Mouse (Mus musculus): ENCODE data around the gene Slc39a11. TPM values are rescaled to one million over a fixed set of nuclear protein-coding genes. Genes with fewer than 3 reads are reported as not detected.

Gene Slc39a11
- total RNA-seq, 1 experiment from 2014 or later = 13.7 TPM

DNA sequence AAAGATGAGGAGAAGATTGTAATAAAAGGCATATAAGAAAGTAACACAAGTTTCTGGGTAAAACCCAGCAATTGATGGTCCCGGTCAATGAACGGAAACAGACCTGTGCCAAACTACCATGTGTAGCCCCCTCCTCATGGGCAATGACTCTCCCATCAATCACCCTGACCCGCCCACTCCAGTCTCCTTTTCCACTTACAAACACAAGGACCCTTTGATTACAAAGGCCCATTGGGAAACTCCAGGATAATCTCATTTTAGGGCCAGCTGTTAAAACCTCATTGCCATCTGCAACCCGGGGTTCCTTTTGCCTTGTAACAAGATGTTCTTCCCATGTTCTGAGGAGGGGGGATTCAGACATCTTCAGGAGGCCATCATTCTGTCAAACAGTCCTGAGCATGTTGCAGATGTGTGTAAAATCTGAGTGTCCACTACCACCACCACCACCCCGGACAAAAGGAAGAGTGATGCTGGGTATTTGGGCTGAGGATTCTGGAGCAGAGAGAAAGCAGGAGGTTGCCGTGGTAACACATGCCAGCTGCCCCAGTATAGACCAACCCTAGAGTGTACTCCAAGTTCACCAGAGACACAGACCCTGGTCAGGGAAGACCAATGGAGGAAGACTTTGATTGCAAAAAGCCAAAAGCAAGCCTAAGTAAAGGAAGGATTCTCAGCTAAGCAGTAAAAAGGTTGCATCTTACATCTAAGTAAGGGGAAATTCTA is 419.3 kb downstream of the Slc39a11 start:
- no peak for DNase-seq

DNA sequence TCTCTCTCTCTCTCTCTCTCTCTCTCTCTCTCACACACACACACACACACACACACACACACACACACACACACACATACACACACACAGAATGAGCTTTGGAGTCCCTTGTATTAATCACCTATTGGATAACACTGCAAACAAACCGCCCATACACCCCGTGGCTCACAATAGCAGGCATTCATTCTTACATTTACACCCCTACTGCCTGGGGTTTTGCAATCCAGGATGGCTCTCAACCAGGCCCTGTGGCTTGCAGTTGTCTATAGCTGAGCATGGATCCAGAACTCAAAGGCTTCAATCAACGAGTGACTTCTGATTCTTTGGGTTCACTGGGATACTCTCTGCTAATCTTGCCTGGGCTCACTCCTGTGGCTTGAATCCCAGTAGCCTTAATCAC is 424.1 kb downstream of the Slc39a11 start:
- DNase-seq = no peak

DNA sequence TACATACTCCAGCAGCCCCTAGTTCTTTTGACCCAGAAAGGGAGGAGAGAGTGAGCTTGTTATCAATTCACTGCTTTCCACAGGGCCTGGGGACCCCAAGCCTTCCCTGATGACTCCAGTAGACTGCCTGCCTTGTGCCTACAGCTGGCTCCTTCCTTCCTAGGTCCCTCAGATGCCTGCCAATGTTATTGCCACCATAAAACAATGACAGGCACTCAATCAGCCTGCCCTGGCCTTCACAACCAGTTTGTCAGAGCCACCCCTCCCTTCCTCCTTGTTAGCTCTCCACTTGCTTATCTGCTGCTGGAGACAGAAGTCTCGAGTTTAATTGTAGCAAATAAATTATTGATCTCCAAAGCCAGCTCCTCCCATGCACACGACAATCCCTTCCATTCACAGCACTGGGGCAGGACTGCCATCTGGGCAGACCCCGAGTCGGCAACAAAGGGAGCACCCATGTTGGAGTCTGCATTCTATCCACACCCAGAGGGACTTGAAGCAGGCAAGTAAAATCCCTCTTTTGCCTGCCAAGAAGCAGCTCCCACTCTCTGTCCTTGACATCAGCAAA is 426.0 kb downstream of the Slc39a11 start:
- DNase-seq = peak; percentile 70

DNA sequence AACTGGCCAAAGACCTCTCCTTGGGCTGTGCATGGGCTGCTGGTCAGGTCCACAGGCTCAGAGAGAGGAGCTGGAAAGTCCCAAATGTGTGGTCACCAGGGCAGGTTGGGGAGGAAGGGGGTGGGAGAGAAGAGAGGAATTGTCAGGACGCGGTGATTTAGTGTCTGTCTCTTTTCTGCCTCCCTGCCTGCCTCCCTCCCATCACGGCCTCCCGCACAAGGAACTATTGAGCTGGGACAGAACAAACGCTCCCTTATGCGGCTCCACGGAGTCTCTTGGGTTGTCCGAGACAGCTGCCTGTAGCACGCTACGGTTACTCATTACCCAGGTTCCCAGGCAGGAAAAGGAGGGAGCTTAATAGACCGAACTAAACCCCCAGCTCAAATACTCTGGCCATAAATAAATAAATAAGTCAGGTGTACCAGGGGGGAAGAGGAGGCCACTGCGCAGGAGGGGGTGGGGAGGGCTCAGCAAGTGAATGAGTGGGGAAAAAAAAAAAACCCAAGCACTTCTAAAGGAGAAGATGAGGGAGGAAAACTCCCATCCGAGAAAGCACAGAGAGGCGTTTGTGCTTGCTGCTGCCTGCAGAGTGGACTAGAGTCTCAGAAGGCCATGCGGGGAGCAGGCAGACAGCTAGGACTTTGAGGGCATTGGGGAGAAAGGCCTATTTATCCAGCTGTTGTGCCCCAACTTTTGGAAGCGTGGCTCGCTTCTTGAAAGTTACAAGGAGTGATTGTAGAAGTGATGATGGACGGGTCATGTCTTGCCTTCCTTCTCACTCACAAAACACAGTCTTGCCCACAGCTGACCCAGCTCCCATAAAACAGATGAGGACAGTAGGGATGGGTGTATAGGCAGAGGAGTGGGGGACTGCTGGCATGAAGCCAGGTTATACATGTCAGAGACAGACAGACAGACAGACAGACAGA is 428.3 kb downstream of the Slc39a11 start:
- DNase-seq = no peak

DNA sequence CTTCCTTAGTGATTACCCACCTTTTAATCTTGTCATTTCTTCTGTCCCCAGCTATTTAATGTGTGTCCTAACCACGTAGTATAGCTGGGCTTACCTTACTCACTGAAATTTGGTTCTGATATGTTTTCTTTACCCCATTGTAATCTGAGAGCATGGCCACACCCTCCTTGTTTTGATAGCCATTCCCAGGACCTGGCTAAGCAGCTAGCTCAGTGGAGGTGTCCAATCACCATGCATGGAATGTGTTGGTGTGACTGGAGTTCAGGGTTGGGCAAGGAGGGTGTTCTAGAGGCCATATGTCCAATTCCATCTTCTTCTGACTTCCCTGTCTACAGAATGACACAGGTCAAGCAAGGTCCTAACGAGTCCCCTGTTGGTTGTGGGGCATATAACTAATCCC is 429.2 kb downstream of the Slc39a11 start:
- DNase-seq = no peak

DNA sequence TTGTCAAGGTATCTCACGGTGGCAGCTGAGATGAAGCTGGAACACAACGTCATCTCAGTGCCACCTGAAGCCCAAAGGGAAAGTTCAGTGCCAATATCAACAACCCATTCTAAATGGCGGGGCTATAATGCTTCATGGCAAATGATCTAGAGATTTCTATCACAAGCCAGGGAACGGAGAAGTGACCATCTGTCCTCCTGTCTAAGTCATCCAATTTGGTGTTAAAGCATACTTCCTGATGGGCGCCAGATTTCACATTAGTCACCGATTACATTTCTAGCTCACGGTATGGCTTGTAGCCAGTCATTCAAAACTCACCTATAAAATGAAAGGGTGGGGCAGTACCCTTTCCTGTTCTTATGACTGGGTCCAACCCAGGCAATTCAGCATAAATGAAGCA is 435.1 kb downstream of the Slc39a11 start:
- no peak for DNase-seq

DNA sequence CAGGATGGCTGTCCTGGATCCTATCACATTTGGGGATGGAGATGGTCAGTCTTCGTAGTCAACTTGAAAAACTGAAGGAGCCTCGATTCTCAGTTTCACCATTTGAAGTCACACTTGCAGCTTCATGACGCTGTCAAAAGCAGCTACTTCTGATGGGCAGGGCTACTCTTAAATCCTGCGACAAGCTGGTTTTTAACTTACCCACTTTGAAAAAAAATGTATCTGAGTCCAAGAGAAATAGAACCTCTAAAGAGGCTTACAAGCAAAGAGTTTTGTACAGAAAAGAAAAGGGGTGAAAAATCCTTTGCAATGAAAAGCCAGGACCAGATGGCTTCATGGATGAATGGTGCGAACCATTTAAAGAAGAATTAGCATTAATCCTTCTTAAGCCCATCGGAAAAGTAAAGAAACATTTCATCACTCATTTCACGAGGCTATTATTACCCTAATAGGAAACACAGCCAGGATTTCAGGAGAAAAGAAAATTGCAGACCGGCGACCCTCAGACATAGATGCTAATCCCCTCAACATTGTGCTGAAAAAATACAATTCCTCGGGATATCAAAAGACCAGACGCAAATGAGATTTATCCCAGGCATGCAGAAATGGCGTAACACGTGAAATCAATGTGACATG is 437.4 kb downstream of the Slc39a11 start:
- no peak for DNase-seq

DNA sequence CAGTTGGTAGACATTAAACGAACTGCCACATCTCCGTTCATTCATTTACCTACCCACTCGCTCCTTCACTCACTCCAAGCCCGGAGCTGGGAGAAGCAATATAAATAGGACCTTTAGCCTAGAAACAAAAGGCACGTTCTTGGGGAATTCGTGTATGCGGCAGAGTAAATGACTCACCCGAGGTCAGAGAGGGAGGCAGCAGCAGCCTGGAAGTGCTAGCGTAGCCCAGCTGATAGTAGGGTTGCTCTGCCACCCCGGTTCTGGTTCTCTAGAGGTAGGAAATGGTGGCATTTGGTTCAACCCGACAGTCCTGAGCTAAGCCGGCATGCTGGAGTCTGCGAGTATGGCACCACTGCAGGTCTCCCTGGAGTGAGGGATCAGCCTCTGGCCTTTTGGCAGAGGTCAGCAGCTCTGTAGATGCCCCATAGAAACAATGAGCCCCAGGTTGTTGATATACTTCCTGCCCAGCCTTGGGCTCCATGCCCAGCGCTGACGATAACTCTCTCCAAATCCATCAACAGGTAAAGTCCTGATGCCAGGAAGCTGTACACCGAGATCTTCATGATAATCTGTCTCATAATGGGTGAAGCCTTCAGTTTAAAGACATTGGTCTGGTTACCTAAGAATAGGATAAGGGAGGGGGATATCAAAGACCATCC is 440.5 kb downstream of the Slc39a11 start:
- DNase-seq = peak; percentile 34

DNA sequence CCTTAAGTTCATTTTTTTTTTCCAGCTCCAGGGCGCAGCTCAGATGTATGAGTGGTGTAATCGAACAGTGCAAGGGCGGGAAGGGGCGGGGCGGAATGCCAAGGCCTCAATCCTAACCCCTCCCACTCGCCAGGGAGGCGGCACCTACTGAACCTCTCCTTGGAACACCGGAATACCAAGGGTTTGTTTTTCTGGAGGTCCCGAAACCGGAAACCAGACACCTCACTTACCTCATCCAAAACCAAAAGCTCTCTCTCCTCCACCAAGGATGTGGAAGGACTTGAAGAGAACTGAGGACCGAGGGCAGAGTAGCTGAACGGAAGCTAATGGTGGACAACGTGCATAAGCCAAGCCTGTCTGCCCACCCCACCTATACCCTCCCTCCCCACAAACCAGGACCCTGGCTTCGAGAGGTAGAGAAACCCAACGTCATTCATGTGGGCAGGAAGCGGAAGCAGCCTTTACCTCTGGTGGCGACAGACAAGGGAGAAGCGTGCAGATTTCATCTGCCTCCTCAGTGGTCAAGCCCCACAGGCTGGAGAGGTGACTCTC is 441.3 kb downstream of the Slc39a11 start:
- DNase-seq = no peak

DNA sequence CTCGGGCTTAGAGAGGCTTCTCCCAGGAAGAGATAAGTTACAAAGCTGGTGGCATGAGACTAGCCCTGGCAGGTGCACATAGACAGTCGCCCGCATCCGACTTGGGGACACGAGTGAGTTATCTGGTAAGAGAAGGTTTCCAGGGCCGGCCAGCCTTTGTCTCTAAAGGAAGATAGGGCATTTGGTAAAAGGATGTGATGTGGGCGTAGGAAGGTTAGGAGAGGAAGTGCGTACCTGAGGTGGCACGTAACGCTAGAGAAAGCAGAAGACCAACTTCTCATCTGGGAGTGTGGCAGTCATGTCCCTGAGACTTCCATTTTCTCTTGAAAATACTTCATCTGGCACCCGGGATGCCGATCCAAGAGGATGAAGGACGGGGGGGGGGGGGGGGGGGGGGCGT is 441.9 kb downstream of the Slc39a11 start:
- no peak for DNase-seq

DNA sequence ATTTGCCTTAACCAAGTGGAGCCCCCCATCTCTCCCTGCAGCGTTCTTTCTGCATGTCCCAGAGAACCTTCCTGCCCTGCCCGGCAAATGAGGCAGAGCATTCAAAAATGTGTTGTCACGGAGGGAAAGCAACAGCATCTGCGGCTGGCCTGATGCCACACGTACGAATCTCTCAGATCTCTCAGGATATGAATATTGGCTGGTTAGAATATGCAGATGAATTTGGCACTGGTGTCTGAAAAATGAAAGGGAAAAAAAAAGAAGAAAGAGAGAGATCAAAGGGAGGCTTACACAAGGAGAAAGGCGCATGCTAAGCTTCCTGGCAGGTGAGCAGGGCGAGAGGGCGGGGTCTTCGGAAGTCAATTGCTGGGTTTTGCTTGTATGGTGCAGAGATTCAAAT is 443.8 kb downstream of the Slc39a11 start:
- DNase-seq = no peak

DNA sequence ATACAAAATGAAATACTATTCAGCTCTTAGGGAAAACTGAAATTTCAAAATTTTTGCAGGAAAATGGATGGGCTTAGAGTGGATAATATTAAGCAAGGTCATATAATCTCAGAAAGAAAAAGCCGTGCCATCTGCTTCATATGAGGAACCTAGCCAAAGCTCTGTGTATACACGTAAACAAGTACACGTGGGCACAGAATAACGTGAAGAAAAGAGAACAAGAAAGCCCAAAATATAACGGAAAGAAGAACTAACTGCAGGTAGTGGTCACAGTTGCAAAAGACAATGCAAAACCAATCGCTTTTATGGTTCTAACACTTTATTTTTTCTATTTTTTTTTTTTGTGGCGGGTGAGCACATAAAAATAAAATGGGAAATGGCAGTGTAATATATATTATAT is 446.9 kb downstream of the Slc39a11 start:
- no peak for DNase-seq

DNA sequence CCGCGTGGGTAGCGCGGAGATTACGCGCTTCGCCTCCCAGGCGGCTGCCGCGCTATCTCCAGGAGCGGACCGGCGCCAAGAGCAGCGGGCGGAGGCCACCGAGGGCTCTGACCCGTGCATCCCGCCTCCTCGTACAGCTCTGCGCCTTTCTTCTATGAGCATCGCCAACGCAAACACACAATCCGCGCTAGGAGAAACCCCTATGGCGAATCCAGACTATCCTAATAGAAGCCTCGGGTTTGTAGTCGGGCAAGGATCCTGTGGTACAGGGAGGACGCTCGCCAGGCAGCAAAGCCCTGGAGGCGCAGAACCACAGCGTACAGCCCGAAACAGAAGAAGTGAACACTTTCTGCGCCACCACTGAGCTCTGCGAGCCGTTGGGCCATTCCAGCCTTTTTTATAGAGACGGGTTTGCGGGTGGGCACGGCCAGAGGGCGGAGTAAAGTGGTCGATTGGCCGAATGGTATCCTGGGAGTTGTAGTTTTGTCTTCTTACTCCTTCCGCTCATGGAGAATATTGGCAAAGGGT is 448.3 kb downstream of the Slc39a11 start:
- DNase-seq = peak; percentile 73

DNA sequence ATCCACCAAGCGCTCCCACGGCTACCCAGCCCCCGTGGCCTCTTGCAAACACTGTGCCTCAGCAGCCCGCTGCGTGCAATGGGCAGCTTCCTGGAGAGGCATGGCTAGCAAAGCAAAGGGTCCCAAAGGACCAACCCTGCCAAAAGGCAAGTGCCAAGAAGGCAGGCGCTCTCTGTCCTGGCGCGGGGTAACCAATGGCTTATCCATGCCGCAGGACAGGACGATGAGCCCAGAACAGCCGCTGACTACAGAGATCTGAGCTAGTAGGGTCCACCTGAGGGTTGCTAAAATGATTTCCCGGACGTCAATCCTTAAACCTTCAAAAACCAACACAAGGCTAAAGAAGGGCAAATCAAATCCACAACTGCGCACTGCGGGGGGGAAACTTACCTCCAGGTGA is 449.0 kb downstream of the Slc39a11 start:
- no peak for DNase-seq

DNA sequence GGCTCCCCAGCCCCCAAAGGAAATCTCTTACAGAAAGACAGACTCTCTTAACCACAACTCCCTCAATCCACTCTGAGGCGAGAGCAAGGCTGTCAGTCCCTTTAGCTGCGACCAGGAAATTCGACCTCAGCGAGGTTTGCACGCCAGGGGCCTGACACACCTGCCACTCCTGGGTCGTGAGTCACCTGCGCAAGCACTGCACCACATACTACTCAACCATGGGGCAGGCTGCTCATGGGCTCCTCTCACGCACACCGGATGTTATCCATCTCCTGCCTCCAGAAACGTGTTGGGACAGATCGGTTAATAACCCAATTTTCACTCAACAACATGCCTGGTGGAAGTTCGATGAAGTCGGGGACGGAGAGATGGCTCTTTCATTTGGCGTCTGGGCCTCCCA is 451.3 kb downstream of the Slc39a11 start:
- no peak for DNase-seq

DNA sequence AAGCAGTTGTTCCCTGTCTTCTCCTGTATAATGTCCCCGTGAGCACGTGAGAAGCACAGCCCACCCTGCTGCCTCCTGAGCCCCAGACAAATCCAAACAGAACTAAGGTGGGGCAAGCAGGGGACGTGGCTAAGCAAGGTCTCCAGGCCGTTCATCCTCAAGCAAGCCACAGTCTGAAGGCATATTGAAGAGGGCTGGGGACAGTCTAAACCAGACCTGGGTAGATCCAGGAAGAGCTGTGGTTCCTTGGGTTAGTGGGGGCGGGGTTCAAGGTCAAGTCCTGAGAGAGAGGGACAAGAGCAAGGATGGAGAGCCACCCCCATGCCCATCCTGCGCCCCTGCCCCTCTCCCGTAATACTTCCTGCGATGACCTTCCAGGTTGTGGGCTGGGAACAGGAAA is 452.3 kb downstream of the Slc39a11 start:
- DNase-seq = no peak

DNA sequence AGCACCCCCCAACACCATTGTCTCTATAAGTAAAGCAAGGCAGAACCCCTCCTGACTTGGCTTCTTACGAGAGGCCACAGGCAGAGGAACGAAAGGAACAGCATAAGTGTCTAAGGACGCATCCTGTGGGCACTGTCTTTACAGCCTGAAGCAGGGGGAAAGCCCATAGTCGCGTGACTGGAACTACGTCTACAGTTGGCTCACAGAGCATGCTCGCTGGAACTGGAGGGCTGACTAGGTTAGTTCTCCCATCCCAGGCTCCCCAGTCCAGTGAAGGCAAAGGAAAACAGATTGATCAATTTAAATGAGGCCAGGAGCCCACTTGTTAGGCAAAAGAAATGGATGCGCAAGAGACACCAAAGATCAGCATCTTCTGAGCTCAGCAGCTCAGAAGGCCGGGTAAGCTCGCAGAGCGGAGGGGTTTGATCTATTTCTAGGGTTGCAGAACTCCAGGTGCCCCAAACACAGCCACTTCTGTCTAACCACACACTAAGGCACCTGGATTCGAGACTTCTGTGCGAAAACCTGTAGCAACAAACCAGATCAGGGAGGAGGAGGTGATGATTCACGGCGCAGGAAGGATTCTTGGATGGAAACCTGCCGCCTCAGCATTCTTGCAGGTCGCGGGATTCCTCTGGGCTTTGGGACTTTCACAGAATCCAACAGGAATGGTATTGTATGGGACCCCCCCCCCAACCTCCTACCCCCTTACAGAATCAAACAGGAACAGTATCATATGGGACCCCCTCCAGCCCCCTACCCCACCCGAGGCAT is 453.5 kb downstream of the Slc39a11 start:
- DNase-seq = no peak
